Mouse (Mus musculus) splenic B cell, adult 2 months (primary cell): ENCODE measurements around the gene Cacna1g.

ENCODE experiments used
- DNase-seq: peaks from one replicate; pipeline ENCODE4 v3.0.0-alpha.2; 2011; ENCODE audit warnings: low read depth, low spot score
- H3K27me3 ChIP-seq: 2 replicates; pipeline ENCODE4 v1.6.1; 2012; ENCODE audit warnings: mild to moderate bottlenecking, low read length, moderate library complexity, mixed read lengths; ENCODE audit not compliant: control insufficient read depth, poor library complexity, insufficient read depth, severe bottlenecking
- H3K36me3 ChIP-seq: 2 replicates; pipeline ENCODE4 v1.6.1; 2012; ENCODE audit warnings: mild to moderate bottlenecking, low read length, moderate library complexity, mixed read lengths; ENCODE audit not compliant: control insufficient read depth, poor library complexity, insufficient read depth, severe bottlenecking

Gene Cacna1g

DNA sequence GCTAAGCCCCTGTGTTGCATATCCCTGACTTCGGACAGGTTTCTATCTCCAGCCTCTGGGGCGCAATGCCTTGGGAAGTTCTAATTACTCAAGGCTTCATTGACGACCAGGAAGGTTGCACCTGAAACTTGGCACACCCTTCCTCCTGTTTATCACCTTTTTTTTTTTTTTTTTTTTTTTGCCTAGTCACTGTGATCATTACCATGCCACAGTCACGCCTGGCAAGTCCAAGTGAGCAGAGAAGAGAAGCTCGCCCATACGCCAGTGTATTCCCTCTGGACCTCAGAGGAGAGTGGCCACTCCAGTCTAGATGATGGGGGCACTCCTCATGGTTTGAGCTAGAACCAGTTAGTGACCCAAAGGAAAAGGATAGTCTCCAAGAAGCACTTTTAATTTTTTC is 83.2 kb downstream of the Cacna1g start:
- Histone ChIP-seq H3K36me3 (no peaks in the 10 kb centered on the region), H3K27me3 (no peaks in the 10 kb centered on the region)
- no peak for DNase-seq

DNA sequence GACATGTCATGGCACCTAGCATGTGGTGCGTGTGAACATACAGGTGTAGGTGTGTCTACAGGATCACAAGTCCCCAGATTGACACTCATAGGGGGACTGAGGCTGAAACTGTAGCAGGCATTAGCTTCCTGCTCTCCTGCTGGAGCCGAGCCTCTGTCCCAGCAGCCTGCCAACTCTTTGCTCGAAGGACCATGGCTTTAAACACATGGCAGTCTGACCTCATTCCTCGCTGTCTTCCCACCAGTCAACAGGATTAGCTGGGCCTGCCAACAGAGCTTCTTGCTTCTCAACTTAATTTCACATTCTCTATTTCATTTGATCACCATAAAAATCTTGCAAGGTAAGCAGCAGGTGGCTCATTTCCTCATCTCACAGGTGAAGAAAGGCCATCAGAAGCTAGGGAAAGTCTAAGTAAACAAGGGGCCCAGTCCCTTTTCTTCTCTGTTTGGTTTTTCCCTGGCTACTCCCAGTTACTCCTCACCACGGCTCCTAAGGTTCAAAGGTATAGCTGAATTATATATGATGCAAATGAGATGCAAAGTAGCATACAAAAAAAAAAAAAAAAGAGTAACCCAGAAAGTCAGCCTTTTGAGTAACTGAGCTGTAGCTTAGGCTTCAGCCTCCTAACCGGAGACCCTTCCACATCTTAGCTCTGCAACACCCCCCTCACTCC is 84.1 kb downstream of the Cacna1g start:
- no peak for DNase-seq
- H3K36me3 ChIP-seq, result no peaks in the 10 kb centered on the region
- H3K27me3 ChIP-seq, result no peaks in the 10 kb centered on the region

DNA sequence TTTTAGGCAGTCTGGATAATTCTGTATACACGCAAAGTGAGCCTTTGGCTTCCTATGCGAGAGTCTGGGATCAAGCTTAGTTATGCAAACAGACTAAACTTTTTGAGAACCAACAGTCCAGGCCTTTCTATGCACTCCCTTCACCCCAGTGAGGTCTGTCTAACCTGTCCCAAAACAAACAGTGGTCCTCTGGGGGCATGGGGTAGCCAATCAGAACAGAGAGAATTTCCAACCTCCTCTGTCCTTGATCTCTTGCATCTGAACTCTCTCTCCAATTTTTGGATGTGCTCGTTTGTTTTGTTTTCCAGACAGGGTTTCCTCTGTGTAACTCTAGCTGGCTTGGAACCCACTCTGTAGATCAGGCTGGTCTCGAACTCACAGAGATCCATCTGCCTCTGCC is 85.0 kb downstream of the Cacna1g start:
- Histone ChIP-seq H3K36me3 (no peaks in the 10 kb centered on the region), H3K27me3 (no peaks in the 10 kb centered on the region)
- DNase-seq, result no peak

- no peaks in the 10 kb centered on the region for H3K27me3 ChIP-seq
- no peak for DNase-seq
- H3K36me3 ChIP-seq, result no peaks in the 10 kb centered on the region
These were observed 86.2 kb downstream of the Cacna1g start for GRCm38 (mm10) chr11:94387756-94388155.

GRCm38 (mm10) chr11:94385977-94386771 is 87.8 kb downstream of the Cacna1g start:
- Histone ChIP-seq H3K36me3 (no peaks in the 10 kb centered on the region), H3K27me3 (no peaks in the 10 kb centered on the region)
- peak; percentile 47 for DNase-seq

GRCm38 (mm10) chr11:94379736-94380135 is 94.3 kb downstream of the Cacna1g start:
- Histone ChIP-seq H3K36me3 (no peaks in the 10 kb centered on the region), H3K27me3 (no peaks in the 10 kb centered on the region)
- DNase-seq, result no peak

DNA sequence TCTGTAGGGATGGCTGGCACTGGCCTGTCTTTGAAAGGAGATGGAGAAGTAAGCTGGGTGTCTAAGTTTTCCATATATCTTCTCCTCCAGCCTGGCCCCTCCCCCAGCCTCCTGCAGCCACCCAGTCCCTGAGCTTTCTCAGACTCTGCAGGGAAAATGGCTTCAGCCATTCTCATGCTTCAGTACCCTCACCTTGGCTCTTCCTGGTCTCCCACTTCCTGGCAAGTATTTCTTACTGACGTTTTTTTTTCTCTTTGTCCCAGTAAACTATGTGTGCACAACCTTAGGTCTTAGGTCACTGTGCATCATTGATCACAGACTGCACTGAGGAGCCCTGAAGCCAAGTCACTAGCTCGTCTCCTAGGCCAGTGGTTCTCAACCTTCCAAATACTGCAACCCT is 94.9 kb downstream of the Cacna1g start:
- Histone ChIP-seq H3K27me3 (no peaks in the 10 kb centered on the region), H3K36me3 (no peaks in the 10 kb centered on the region)
- no peak for DNase-seq

DNA sequence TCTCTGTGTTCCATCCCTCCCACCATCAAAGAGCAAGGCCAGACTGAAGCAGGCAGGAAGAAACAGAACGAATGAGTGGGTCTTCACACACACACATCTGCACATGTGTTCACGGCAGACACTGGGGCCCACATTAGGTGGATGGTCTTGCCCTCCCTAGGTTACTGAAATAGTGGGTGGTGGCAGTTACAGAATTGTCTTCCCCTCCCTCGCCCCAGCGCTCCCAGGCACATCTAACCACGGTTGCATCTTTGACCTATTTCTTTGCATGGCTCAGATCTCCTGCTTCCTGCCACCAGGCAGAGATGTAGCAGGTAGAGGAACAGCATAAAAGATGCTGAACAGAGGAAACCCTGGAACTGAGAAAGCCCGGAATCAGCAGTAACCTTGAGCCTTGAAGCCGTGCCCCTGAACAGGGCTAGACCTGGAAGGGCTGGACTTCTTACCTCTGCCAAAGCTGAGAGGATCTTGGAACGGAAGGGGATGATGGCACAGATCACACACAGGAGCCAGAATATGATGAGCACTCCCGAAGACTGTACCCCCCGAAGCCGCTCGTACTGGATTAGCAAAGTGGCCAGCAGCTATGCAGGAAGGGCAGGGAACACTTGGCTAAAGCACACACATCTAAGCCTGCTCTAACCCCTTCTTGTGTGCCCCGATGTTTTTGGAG is 99.6 kb downstream of the Cacna1g start:
- no peak for DNase-seq
- no peaks in the 10 kb centered on the region for H3K36me3 ChIP-seq

GRCm38 (mm10) chr11:94370809-94371208 is 103.2 kb downstream of the Cacna1g start:
- DNase-seq, result no peak

More for the DNA sequence above, 99.6 kb downstream of the Cacna1g start:
- H3K27me3 ChIP-seq, result no peaks in the 10 kb centered on the region

DNA sequence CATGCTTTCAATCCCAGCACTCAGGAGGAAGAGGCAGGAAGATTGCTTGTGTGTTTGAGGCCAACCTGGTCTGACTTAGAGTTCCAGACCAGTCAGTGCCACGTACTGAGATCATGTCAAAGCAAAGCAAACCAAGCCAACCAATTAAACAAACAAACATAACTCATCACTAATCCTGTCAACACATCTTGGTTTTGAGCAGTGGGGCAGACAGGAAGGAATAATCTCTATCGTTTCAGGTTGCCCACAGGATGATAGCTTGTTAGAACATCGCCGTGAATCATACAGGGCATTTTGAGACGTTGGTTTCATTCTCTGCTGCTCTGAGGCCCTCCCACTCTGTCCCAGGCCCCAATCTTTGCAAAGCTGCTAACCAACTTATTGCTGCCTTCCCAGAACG is 104.0 kb downstream of the Cacna1g start:
- DNase-seq, result no peak
- Histone ChIP-seq H3K36me3 (no peaks in the 10 kb centered on the region), H3K27me3 (no peaks in the 10 kb centered on the region)

More at GRCm38 (mm10) chr11:94370809-94371208, 103.2 kb downstream of the Cacna1g start:
- no peaks in the 10 kb centered on the region for H3K36me3 ChIP-seq
- H3K27me3 ChIP-seq, result no peaks in the 10 kb centered on the region

DNA sequence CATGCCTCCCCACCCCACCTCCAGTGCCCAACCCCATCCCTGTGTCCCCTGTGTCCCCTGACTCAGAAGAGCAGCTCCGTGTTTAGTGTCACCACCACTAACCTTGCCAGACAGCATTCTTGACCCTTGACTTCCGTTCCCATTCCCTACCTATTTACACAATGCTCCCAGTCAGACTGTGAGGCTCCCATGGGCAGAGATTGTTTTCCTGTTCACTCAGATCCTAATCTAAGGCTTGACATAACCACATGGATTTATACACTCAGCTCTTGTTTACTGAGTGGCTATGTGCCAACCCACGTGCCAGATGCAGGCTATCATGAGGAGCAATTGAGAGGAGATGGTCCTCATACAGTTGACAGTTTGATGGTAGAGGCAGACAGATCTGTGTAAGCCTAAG is 108.7 kb downstream of the Cacna1g start:
- Histone ChIP-seq H3K27me3 (no peaks in the 10 kb centered on the region), H3K36me3 (no peaks in the 10 kb centered on the region)
- no peak for DNase-seq

- Histone ChIP-seq H3K27me3 (no peaks in the 10 kb centered on the region), H3K36me3 (no peaks in the 10 kb centered on the region)
- no peak for DNase-seq
These were observed 110.3 kb downstream of the Cacna1g start for GRCm38 (mm10) chr11:94363690-94364089.

- DNase-seq, result no peak
- Histone ChIP-seq H3K36me3 (no peaks in the 10 kb centered on the region), H3K27me3 (no peaks in the 10 kb centered on the region)
These were observed 111.9 kb downstream of the Cacna1g start for GRCm38 (mm10) chr11:94362101-94362500.

DNA sequence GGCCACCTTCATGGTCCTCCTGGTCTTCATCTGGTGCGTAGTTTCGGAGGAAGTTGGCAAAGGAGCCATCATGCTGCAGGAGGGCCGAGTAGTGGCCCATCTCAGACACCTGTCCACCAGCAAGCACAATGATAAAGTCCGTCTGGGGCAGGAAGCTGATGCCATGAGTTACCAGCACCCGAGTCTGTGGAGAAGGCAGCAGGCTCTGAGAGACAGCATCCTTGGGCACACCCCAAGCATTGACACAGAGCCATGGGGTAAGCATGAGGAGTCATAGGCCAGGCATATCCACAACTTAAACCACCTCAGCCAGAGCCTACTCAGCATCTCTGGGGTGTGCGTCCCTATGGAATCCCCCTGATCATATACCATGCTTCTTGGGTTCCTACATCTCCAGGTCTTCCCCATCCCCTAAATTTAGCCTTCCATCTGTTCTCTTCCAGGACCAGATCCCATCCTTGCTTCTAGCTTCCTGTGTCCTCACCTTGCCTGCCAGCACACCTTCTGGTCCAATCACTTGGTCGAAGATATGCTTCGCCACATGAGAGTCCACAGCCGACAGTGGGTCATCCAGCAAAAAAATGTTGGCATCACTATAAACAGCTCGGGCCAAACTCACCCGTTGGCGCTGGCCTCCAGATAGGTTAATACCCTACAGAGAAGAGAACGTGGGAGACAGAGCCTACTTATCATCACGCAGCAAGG is 112.7 kb downstream of the Cacna1g start:
- Histone ChIP-seq H3K27me3 (no peaks in the 10 kb centered on the region), H3K36me3 (no peaks in the 10 kb centered on the region)
- DNase-seq, result no peak
